Mouse (Mus musculus): ENCODE results near the gene Tnfsf15. TPM values are rescaled to one million over a fixed set of nuclear protein-coding genes. Genes with fewer than 3 reads are reported as not detected.

Gene Tnfsf15
- polyA plus RNA-seq, 1 experiment from 2014 or later: not detected

DNA sequence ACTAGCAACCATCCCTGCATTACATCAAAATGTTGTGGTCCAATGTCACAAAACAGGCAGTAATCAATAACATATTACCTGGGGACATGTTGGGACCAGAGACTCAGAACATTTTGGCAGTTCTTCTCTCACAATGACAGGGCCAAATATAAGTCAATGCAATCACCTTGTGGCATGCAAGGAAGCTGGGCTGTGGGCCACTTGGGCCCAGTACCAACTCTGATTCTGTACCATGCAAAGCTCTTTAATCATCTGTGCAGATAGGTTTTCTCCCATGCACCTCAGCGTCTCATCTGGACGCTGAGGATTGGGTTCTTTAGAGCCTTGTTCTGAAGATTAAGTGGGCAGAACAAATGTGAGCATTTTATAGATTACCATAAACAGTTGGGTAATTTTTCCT is 13.6 kb downstream of the Tnfsf15 start:
- H3K4me1 ChIP-seq (ENCODE audit: control insufficient read depth, insufficient read depth, low read length): no peaks in the 10 kb centered on the region
- H3K27ac ChIP-seq (ENCODE audit: low read depth, low read length): no peak overlapping the region
- H3K9ac ChIP-seq (ENCODE audit: low read length): no peak overlapping the region
- DNase-seq (ENCODE audit: low spot score) (no peak), ATAC-seq (no peak)
- no peaks in the 10 kb centered on the region for H3K27me3 ChIP-seq (replicated peaks; ENCODE audit: control insufficient read depth, insufficient read depth, low read length)
- 57% methylated on average over 2 of the region's 2 CpGs for WGBS
- H3K4me3 ChIP-seq (ENCODE audit: low read depth, low read length): no peak overlapping the region
- H3K9me3 ChIP-seq (replicated peaks; ENCODE audit: control insufficient read depth, low read length): no peaks in the 10 kb centered on the region
- no peaks in the 10 kb centered on the region for H3K36me3 ChIP-seq (ENCODE audit: control insufficient read depth, insufficient read depth, low read length)
- no peak overlapping the region for H3K4me2 ChIP-seq (ENCODE audit: low read length)

DNA sequence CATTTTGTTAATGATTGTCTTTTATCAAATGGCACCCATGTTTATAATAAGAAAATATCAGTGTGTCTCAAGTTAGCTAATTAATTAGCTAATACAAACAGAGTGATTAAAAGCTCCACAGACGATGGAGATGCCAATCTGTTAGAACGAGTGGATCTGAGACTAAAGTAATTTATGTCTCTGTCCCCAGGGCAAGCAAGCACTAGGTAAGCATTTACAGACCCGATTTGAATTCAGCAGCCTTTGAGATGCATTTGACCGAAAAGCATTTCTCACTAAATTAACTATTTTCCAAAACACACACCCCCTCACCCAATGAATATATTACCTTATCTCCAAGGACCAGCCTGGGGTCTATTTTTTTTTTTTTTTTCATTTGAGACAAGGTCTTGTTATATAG is 18.2 kb downstream of the Tnfsf15 start:
- Histone ChIP-seq H3K4me3 (ENCODE audit: low read depth, low read length) (no peak overlapping the region), H3K9me3 (replicated peaks; ENCODE audit: control insufficient read depth, low read length) (no peaks in the 10 kb centered on the region), H3K9ac (ENCODE audit: low read length) (no peak overlapping the region), H3K36me3 (ENCODE audit: control insufficient read depth, insufficient read depth, low read length) (no peaks in the 10 kb centered on the region), H3K27ac (ENCODE audit: low read depth, low read length) (no peak overlapping the region), H3K27me3 (replicated peaks; ENCODE audit: control insufficient read depth, insufficient read depth, low read length) (0 out of 2 replicates have a peak, but pooled peaks cover 4% of the 10 kb centered on the region), H3K4me1 (ENCODE audit: control insufficient read depth, insufficient read depth, low read length) (no peaks in the 10 kb centered on the region), H3K4me2 (ENCODE audit: low read length) (no peak overlapping the region)
- DNase-seq (ENCODE audit: low spot score): peak; percentile 38
- ATAC-seq: no peak
- 10% methylated on average over 4 of the region's 4 CpGs for WGBS

DNA sequence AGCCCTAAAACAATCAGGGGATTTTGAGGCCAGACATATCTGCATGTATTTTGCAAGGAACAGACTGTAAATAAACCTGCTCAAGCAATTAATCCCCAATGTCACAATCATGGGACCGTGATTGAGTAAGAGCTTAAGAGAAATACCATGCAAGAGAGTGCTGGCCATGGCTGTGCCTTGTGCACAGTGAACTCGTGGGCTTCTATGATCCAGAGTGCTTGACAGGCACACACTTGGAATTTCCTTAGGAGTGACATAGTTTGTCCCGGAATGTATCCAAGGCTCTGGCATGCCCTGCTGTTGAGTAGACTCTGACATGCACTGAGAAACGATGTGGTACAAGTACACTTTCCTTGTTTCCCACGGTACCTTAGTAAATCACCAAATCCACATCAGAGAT is 18.9 kb downstream of the Tnfsf15 start:
- WGBS: 30% methylated on average over 5 of the region's 5 CpGs
- H3K36me3 ChIP-seq (ENCODE audit: control insufficient read depth, insufficient read depth, low read length): no peaks in the 10 kb centered on the region
- no peaks in the 10 kb centered on the region for H3K4me1 ChIP-seq (ENCODE audit: control insufficient read depth, insufficient read depth, low read length)
- H3K9me3 ChIP-seq (replicated peaks; ENCODE audit: control insufficient read depth, low read length): no peaks in the 10 kb centered on the region
- H3K27ac ChIP-seq (ENCODE audit: low read depth, low read length): no peak overlapping the region
- no peak overlapping the region for H3K4me3 ChIP-seq (ENCODE audit: low read depth, low read length)
- 0 out of 2 replicates have a peak, but pooled peaks cover 4% of the 10 kb centered on the region for H3K27me3 ChIP-seq (replicated peaks; ENCODE audit: control insufficient read depth, insufficient read depth, low read length)
- DNase-seq (ENCODE audit: low spot score): peak; percentile 27
- no peak overlapping the region for H3K4me2 ChIP-seq (ENCODE audit: low read length)
- peak; percentile 52; the same call in 1 of the 2 replicates for ATAC-seq
- H3K9ac ChIP-seq (ENCODE audit: low read length): no peak overlapping the region

DNA sequence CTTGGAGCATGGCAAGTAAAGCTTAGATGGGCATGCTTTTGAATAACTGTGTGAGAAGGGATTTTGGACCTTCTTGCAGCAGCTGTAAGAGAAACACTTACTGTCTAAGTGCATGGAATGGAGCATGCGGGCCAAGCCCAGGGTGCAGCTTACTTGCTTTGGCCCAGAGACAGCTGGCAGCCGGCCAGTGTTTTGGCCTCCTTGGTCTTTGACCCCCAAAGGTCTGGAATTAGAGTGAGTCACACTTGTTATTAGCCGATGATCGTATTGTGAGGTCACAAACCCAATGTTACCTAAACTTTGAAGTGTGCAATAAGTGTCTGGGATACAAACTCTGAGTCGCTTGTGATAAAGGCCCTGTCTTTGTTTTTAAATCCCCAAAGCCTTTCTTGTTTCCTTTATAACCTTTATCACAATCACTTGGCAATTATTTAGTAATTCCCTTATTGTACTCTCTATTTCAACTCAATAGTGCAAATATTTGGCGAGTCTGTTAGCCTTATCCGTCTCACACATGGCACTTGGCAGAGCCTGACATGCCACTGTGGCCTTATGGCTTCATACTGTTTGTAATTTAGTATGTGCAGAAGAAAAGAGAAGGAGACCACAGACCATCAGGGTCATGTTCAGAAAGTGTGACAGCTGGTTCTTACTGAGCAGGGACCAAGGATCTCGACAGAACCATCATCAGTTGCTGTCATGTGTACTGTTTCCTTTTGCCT is 26.8 kb downstream of the Tnfsf15 start:
- Histone ChIP-seq H3K36me3 (ENCODE audit: control insufficient read depth, insufficient read depth, low read length) (no peaks in the 10 kb centered on the region), H3K27me3 (replicated peaks; ENCODE audit: control insufficient read depth, insufficient read depth, low read length) (no peaks in the 10 kb centered on the region), H3K27ac (ENCODE audit: low read depth, low read length) (no peak overlapping the region), H3K9ac (ENCODE audit: low read length) (no peak overlapping the region), H3K4me2 (ENCODE audit: low read length) (no peak overlapping the region), H3K4me1 (ENCODE audit: control insufficient read depth, insufficient read depth, low read length) (0 out of 2 replicates have a peak, but pooled peaks cover 2% of the 10 kb centered on the region), H3K9me3 (replicated peaks; ENCODE audit: control insufficient read depth, low read length) (no peaks in the 10 kb centered on the region), H3K4me3 (ENCODE audit: low read depth, low read length) (no peak overlapping the region)
- ATAC-seq (no peak), DNase-seq (ENCODE audit: low spot score) (no peak)
- 64% methylated on average over 8 of the region's 8 CpGs for WGBS

DNA sequence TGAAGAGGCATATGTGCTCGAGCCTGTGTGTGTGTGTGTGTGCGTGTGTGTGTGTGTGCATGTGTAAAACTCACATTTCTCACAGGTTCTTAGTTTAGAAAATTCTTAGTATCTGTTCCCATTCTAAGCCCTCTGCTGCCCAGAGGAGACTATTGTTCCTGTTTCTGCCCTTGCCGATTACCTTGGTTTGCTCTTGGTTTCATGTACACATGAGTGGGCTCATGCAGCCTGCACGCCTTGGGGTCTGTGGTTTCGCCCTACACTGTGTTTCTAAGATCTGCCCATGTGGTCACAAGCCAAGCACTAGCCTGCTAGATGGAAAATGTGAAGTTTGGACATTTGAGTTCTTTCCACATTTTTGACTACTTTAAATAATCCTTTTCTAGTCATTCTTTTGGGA is 33.0 kb downstream of the Tnfsf15 start:
- Histone ChIP-seq H3K27me3 (replicated peaks; ENCODE audit: control insufficient read depth, insufficient read depth, low read length) (no peaks in the 10 kb centered on the region), H3K9me3 (replicated peaks; ENCODE audit: control insufficient read depth, low read length) (no peaks in the 10 kb centered on the region), H3K36me3 (ENCODE audit: control insufficient read depth, insufficient read depth, low read length) (no peaks in the 10 kb centered on the region), H3K4me1 (ENCODE audit: control insufficient read depth, insufficient read depth, low read length) (no peaks in the 10 kb centered on the region), H3K27ac (ENCODE audit: low read depth, low read length) (no peak overlapping the region), H3K4me2 (ENCODE audit: low read length) (no peak overlapping the region), H3K9ac (ENCODE audit: low read length) (no peak overlapping the region), H3K4me3 (ENCODE audit: low read depth, low read length) (no peak overlapping the region)
- DNase-seq (ENCODE audit: low spot score) (no peak), ATAC-seq (no peak)
- WGBS: 91% methylated on average over 5 of the region's 5 CpGs

DNA sequence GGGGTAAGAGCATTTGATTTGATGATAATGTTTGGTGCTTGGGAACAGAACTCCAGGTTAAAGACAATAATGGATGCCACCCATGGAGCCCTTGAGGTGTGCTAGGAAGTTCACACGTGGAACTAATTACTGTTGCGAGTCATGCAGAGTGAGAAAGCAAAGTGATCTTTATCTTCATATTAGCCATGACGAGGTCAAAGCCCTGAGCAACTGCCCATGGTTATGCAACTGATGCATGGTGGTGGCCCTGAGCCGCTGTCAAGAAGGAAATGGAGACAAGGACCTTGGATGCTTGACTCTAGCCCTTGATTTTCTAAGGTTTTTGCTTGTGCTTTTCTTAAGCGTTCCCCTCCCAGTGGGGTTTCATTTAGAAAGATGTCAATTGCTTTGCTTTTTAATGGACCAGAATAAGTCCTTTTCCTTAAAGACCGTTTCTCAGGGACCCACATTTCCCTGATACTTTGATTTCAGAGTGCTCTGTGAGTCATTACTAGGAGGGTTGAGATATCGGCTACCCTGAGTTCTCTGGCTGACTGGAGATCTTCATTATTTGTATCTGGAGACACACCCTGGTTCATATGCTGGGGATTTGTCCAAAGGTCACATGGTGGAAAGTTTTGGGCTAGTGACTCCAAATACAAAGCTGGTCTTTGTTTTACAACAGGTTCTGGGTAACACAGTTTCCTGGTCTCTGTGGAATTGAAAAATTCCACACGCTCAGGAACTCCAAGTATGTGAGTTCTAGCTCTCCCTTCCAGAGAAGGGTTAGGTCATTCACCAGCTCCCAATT is 34.3 kb downstream of the Tnfsf15 start:
- Histone ChIP-seq H3K36me3 (ENCODE audit: control insufficient read depth, insufficient read depth, low read length) (no peaks in the 10 kb centered on the region), H3K9ac (ENCODE audit: low read length) (no peak overlapping the region), H3K27ac (ENCODE audit: low read depth, low read length) (no peak overlapping the region), H3K4me2 (ENCODE audit: low read length) (no peak overlapping the region), H3K4me3 (ENCODE audit: low read depth, low read length) (no peak overlapping the region), H3K4me1 (ENCODE audit: control insufficient read depth, insufficient read depth, low read length) (no peaks in the 10 kb centered on the region), H3K27me3 (replicated peaks; ENCODE audit: control insufficient read depth, insufficient read depth, low read length) (no peaks in the 10 kb centered on the region), H3K9me3 (replicated peaks; ENCODE audit: control insufficient read depth, low read length) (no peaks in the 10 kb centered on the region)
- WGBS: 79% methylated on average over 8 of the region's 8 CpGs
- DNase-seq (ENCODE audit: low spot score) (no peak), ATAC-seq (no peak)

DNA sequence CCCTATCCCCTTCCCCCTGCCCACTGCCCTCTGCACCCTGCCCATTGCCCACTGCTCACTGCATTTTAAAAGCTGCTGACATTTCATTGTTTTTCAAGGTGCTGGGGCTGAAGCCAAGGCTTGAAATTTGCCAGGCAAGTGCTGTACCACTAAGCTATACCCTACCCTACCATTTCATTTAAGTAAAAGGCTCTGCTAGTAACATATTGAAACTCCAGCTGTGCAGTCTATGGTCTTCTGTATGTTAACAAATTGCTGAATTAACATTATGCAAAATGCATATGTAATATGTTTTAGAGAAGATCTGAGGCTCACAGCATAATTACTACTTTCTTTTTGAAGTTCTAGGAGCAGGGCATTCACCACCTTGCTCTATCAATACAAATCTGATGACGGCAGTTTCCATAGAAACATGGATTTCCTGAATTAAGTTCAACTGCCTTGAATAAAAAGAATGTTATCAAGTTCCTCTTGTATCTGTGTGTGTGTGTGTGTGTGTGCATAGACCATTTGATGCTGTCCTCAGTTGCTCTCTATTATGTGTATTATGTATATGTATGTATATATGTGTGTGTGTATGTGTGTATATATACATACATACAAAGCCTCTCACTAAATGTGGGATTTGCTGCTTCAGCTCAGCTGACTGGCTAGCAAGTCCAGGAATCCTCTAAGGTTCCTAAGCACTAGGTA is 38.5 kb downstream of the Tnfsf15 start:
- WGBS: 74% methylated on average over 1 of the region's 1 CpGs
- peak; percentile 45 for DNase-seq (ENCODE audit: low spot score)
- no peaks in the 10 kb centered on the region for H3K4me1 ChIP-seq (ENCODE audit: control insufficient read depth, insufficient read depth, low read length)
- no peak overlapping the region for H3K9ac ChIP-seq (ENCODE audit: low read length)
- peak; percentile 68; the same call in 1 of the 2 replicates for ATAC-seq
- H3K27me3 ChIP-seq (replicated peaks; ENCODE audit: control insufficient read depth, insufficient read depth, low read length): no peaks in the 10 kb centered on the region
- H3K36me3 ChIP-seq (ENCODE audit: control insufficient read depth, insufficient read depth, low read length): no peaks in the 10 kb centered on the region
- H3K27ac ChIP-seq (ENCODE audit: low read depth, low read length): no peak overlapping the region
- no peaks in the 10 kb centered on the region for H3K9me3 ChIP-seq (replicated peaks; ENCODE audit: control insufficient read depth, low read length)
- H3K4me2 ChIP-seq (ENCODE audit: low read length): no peak overlapping the region
- H3K4me3 ChIP-seq (ENCODE audit: low read depth, low read length): no peak overlapping the region

DNA sequence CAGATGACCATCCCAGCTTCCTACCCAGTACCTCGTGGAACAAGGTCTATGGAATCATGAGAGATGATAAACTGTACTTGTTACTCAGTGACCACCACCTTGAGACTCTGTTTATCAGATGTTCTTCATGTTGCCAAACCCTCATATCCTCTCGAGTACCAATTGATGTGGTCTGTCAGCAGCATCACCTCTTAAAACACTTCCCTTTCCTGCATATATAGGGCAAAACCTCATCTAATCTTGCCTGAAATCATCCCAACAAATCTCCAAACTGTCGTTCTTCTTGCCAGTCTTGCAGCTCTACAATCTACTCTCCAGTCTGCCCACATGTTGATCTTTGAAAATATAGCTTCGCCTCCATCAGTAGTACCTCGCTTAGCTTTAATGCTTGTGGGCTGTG is 40.7 kb downstream of the Tnfsf15 start:
- no peak overlapping the region for H3K4me3 ChIP-seq (ENCODE audit: low read depth, low read length)
- H3K9ac ChIP-seq (ENCODE audit: low read length): no peak overlapping the region
- H3K27me3 ChIP-seq (replicated peaks; ENCODE audit: control insufficient read depth, insufficient read depth, low read length): no peaks in the 10 kb centered on the region
- no peak overlapping the region for H3K27ac ChIP-seq (ENCODE audit: low read depth, low read length)
- no peak overlapping the region for H3K4me2 ChIP-seq (ENCODE audit: low read length)
- ATAC-seq (no peak), DNase-seq (ENCODE audit: low spot score) (no peak)
- H3K4me1 ChIP-seq (ENCODE audit: control insufficient read depth, insufficient read depth, low read length): no peaks in the 10 kb centered on the region
- H3K9me3 ChIP-seq (replicated peaks; ENCODE audit: control insufficient read depth, low read length): no peaks in the 10 kb centered on the region
- WGBS: 80% methylated on average over 5 of the region's 5 CpGs
- H3K36me3 ChIP-seq (ENCODE audit: control insufficient read depth, insufficient read depth, low read length): no peaks in the 10 kb centered on the region
